Mouse (Mus musculus) spleen, postnatal 36 days (tissue): ENCODE measurements around the gene Trim23.
A peak's percentile ranks its signal among the peaks of the same experiment; 100 is the strongest.
"Not testable (repeated sequence)": the region's sequence is repeated elsewhere in the genome, so short reads cannot be mapped to it uniquely, and the experiment has no call there.

Experiments
- DNase-seq, 2 experiments: peaks; one replicate each; pipeline ENCODE4 v3.0.0; 2022; ENCODE audit warnings: low spot score in 2 of 2, mixed read lengths in 1 of 2

Gene Trim23

GRCm38 (mm10) chr13:104178650-104179121, at the start of gene Trim23:
Gene Trim23 (plus strand): TSS chr13:104178797.
- peak; percentile 96 to 99 for DNase-seq

GRCm38 (mm10) chr13:104132561-104132960, 46.0 kb upstream of the Trim23 start:
- DNase-seq, result no peak

- no peak for DNase-seq
Observed at GRCm38 (mm10) chr13:104134510-104135085, 44.0 kb upstream of the Trim23 start.

GRCm38 (mm10) chr13:104139369-104140209, 39.0 kb upstream of the Trim23 start:
- peak; percentile 76 to 79 for DNase-seq

GRCm38 (mm10) chr13:104144871-104145270, 33.7 kb upstream of the Trim23 start:
- DNase-seq, result no peak

GRCm38 (mm10) chr13:104145646-104146045, 33.0 kb upstream of the Trim23 start:
- DNase-seq, result no peak

- DNase-seq, result no peak
Observed at GRCm38 (mm10) chr13:104154180-104154579, 24.4 kb upstream of the Trim23 start.

- no peak for DNase-seq
Observed at GRCm38 (mm10) chr13:104155106-104155505, 23.5 kb upstream of the Trim23 start.

- no peak for DNase-seq
Observed at GRCm38 (mm10) chr13:104155686-104156085, 22.9 kb upstream of the Trim23 start.

GRCm38 (mm10) chr13:104171711-104172110, 6.9 kb upstream of the Trim23 start:
- no peak for DNase-seq

- DNase-seq, result no peak
Observed at GRCm38 (mm10) chr13:104172498-104172897, 6.1 kb upstream of the Trim23 start.

- DNase-seq, result no peak
Observed at GRCm38 (mm10) chr13:104176874-104177273, 1.7 kb upstream of the Trim23 start.

GRCm38 (mm10) chr13:104177796-104178649, 574 bp upstream of the Trim23 start, which contains the start of gene Trappc13:
Gene Trappc13 (minus strand): TSS chr13:104178469.
- no peak for DNase-seq

- no peak for DNase-seq
Observed at GRCm38 (mm10) chr13:104179176-104179888, 735 bp downstream of the Trim23 start.

- no peak for DNase-seq
Observed at GRCm38 (mm10) chr13:104187357-104187756, 8.8 kb downstream of the Trim23 start.

GRCm38 (mm10) chr13:104195891-104196290, 17.3 kb downstream of the Trim23 start:
- DNase-seq, result not testable (repeated sequence)

GRCm38 (mm10) chr13:104204313-104204712, 25.7 kb downstream of the Trim23 start:
- DNase-seq, result no peak

- no peak for DNase-seq
Observed at GRCm38 (mm10) chr13:104227478-104227877, 48.9 kb downstream of the Trim23 start.

GRCm38 (mm10) chr13:104228384-104229066, 49.9 kb downstream of the Trim23 start, which contains the start of the genes Cenpk and Ppwd1:
Gene Cenpk (plus strand): TSS chr13:104228611.
Gene Ppwd1 (minus strand): TSS chr13:104228843.
- DNase-seq, result peak; percentile 94 to 95

GRCm38 (mm10) chr13:104229181-104229580, 50.6 kb downstream of the Trim23 start:
- no peak for DNase-seq
